Mouse (Mus musculus) T-helper 2 cell (primary cell): Measurements from ENCODE around the gene Bbs9.

Source experiments
- in situ Hi-C: fragments of 300-600 bp; cut with MboI, MseI; formaldehyde crosslinking; loops from one replicate; pipeline ENCODE4 v1.15.1; 2025; ENCODE audit warnings: high pct_unique_total_duplicates

Bbs9 gene

DNA sequence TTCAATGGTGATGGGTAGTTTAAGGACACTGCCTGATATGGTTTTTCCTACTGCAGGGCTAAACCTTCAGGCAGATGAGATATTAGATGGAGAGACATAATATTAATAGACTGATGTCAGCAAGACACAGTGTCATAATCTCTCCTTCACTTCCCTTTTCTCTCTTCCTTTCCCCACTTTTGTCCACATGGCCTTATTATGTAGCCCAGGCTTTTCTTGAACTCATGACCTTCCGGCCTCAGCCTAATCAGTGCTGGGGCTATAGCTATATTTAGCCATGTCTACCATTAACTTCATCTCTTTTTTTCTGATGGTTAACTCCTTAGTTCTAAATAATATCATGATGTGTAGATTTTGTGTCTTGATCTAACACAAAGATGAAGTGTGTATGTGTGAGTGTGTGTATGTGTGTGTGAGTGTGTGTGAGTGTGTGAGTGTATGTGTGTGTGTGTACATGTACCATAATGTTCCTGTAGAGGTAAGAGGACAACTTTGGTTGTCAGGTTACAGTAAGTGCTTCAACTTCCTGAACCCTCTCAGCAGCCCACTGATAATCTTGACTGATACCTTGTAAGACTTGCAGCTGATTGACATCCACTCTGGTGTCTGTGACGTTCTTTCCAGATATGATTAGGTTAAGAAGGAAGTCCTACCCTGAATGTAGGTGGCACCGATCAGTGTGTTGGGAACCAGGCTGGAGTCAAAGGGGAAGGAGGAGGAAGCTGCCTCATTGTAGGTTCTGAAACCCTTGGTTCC is 55.4 kb downstream of the Bbs9 start:
- in situ Hi-C loops = no loop called here

DNA sequence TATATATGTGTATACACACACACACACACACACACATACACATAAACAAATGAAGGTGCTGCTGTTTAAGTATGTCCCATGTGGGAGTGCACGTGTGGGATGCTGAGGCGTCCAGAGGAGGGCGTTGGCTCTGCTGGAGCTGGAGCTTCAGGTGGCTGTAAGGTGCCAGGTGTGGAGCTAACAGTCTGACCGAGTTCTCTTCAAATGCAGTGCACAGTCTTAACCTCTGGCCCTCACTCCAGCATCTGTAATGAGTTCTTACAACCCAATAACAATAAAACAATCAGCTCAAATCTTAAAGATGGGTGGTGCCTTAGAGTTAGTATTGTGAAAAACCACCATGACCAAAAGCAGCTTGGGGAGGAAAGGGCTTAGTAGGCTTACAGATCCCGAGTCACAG is 56.6 kb downstream of the Bbs9 start:
- in situ Hi-C loops = no loop called here

DNA sequence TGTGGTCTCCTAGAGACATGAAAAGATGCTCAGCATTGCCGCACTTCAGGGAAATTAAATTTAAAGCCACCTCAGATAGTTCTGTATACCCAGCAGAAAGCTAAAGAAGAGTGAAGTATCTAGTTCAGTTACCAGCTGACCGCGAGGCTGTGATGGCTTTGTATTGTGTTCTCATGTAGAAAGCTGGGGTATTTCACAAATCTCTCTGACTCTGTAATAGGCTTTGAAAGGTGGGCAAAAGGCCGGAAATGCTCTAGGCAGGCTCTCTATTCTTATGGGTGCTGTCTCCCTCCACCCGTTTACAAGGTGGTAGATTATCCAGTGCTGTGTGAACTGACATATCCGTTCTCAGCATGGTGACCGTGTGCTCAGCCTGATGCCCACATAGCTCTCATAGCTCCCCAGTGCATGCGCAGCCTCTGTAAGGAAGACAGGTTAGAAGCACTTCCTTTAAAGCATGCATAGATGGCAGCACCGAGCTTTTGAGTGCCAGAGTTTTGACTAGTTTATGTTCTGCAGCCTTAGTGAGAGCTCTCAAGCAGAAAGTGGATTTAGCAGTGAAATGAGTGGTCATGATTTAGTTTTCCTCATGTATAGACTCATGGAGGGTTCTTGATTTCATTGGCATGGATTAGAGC is 57.4 kb downstream of the Bbs9 start:
- in situ Hi-C loops = no loop called here

DNA sequence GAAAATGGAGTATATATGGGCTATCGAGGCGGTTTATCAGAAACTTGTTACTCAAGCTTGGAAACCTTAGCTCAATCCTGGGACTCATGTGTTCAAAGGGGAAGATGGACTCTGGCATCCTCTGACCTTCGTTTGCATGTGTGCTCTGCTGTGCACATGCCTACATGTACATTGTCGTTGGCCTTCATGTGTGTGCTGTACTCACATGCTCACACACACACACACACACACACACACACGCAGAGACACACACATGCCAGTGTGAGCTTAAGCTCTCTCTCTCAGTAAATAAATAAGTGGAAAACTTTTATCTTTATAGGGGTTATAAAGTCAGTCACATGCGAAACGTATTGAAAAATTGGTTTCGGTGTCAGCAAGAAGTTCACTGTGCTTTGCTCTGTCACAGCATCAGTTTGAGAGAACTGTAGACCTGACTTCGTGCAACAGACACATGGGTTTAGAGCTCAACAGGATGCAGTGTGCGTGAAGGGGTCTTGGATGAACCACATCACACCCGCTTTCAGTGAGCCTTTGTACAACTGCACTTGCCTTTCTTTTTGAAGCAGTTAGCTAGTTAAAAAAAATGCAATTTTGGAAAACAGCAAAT is 62.4 kb downstream of the Bbs9 start:
- in situ Hi-C loops = no loop called here

DNA sequence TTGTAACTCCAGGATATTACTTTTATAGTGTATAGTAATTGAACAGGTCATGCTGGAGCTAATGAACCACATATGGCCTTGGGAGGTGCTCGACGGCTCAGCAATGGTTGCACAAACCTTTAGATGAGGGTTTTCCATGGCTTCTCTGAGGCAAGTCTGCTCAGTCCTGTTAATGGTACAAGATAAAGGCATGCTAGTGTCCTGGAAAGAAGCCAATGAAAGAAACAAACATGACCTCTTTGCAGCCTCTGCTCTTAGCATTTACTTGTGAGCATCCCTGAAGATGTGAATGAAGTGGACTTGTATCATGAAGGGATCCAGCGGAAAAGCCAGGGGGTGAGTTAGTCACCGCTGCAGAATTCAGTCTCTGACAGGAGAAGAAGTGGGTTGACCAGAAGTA is 64.0 kb downstream of the Bbs9 start:
- in situ Hi-C loops = no loop called here

DNA sequence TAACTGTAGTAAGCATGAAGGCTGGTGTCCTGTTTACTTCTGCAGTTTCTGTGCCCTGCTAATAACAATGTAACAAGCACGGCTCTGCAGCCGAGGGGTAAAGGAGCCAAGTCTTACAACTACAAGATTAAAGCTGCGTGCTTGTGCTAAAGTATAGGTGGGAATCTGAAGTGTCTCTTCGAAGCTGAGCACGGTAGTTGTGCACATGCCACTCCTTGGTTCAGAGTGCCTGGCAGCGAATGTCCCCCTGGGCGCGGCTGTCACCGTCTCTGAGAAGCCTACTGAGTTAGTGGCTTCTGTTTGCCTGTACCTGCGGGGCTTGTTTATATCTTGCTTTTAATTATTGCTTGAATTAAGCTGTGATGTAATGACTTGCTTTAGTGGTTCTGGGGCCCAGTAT is 65.6 kb downstream of the Bbs9 start:
- in situ Hi-C loops = no loop called here

DNA sequence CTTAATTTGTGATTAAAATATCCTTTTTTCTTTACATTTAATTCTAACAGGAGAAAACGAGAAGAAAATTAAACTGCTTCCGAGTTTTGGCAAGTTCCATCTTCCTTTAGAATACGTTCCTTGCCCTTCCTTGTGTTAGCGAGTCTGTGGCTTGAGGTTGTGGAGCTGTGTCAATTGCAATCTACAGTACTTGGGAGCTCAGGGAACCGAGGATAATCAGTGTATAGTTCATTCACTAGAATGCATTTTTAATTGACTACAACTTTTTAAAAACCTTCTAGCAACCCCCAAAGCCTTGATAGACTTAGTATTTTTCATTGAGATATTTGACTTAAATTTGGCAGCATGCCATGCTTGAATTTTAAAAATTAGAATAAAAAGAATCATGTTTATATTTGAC is 68.0 kb downstream of the Bbs9 start:
- in situ Hi-C loops = no loop called here

DNA sequence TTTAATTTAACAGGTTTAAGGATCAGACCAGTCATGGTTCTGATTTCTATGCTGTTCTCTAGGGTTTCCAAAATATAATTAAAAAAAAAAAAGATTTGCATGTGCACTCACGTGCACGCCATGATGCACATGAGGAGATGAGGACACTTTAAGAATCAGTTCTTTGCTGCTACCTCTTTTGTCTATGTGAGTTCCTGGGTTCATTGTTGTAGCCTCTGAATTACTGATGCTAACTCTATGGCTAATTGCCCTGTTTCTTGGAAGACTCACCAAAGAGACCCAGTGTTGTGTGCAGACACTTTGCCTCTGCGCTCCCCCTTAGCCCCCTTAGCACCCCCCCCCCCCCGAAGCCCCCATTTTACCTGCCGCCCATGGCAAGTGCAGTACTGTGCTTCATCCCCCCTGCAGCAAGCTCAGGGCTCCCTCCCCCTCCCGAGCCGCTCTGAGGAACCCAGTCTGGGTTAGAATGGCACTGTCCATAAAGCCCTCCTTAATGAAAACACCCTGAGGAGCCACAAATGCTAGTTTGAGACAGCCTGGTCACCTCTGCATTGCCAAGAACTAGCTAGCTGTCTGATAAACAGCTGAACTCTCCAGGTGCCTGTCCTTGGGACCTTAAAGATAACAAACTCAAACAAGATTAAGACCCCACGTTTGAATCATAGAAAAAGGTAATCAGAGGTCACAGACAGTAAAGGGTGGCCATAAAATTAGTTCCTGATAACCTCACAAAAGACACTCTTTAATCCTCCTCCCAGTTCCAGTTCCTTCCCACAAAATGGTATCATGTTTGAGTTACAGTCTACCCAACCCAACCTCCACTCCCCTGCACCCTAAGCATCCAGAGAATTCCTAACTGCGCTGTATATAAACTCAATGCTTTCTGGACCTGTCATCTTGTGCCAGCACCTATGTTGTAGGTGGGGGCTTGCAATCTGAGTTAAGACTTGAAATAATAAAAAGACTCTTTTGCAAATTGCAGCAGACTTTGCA is 69.1 kb downstream of the Bbs9 start:
- in situ Hi-C loops = no loop called here

DNA sequence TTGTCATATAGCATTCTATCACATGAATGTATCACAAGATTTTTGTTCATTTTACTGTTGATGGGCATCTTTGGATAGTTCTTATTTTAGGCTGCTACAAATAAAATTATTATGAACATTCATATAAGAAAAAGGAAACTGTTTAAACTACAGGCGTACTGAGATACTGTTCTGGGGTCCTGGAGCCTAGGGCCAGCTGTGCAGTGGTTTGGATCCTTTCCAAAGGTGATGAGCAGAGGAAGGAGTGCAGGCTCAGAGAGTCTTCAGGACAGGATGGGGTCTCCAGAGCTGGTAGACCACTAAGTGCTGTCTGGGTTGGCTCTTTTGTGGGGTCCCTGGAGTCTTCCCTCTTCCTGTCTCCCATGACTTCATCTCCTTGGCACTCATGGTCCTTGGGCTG is 75.8 kb downstream of the Bbs9 start:
- in situ Hi-C loops = loop anchor here (10.0 to 25.0 kb wide), 3 partner anchors 124 to 686 kb away; no protein-coding TSS in a partner anchor

DNA sequence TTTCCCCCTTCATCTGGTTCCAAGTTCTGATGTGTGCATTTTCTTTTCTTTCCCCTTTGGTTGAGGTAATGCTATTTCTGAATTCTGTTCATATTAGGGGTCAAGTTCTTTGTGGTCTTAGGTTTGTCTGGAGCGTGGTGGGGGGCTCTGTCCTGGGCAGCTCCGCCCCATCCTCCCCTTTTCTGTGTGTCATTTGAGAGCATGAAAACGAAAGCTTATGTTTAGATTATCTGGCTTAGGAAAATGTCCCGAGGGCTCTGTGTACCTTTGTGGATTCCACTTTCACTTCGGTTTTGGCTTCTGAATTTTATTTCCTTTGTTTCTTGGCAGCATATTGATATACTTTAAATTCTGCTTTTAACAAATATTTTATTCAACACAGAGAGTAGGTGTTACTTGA is 80.6 kb downstream of the Bbs9 start:
- in situ Hi-C loops = loop anchor here (5.0 to 25.0 kb wide), 4 partner anchors 119 to 681 kb away; no protein-coding TSS in a partner anchor

DNA sequence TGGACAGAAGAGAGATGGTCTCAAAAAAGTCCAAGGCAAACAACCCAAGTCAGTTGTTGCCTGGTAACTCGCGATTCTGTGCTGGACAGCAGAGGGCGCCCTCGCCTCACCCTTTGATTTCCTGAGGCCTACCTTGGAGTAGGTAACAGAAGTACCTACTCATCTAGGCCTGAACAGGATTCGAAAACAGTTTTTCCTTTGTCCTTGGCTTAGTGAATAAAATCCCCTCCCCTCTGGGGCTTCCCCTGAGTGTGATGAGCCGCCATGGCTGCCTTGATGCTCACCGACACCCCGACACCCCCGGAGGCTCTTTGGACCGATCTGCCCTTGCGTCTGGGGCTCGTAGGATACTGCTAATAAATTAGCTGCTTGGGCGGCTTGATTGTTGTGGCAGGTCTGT is 82.0 kb downstream of the Bbs9 start:
- in situ Hi-C loops = loop anchor here (5.0 to 25.0 kb wide), 4 partner anchors 117 to 680 kb away; no protein-coding TSS in a partner anchor

DNA sequence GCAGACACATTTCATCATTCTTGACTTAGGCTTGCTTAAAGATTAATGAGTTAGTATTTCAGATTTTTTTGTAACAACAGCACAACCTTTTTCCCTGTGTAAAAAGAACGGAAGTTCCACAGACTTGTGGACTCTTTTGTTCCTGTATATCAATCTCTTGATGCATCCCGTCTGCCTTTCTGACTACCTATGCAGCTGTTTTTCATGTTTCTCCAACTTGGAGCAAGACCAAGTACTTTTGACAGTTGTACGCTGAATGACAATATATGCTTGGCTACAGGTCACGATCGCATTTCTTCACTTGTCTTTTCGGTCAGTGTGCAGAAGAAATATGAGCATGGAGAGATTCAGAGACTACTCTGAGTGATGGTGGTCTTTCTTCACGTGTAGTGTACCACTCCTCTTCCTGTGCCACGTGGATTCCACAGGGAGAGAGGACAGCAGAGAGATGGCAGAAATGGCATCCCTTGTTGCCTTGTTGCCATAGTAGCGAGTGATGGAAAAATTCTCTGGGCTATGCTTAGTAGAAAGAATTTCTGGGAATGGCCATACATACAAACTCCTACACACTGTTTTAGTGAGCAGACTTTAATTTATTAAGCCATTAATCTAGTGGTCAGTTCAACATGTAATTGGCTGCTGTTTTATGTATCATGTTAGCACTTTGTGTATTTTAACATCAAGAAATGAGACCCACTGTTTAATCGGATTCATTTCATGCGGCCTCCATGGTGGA is 88.3 kb downstream of the Bbs9 start:
- in situ Hi-C loops = loop anchor here (25.0 kb wide), 2 partner anchors 449 to 674 kb away; no protein-coding TSS in a partner anchor

DNA sequence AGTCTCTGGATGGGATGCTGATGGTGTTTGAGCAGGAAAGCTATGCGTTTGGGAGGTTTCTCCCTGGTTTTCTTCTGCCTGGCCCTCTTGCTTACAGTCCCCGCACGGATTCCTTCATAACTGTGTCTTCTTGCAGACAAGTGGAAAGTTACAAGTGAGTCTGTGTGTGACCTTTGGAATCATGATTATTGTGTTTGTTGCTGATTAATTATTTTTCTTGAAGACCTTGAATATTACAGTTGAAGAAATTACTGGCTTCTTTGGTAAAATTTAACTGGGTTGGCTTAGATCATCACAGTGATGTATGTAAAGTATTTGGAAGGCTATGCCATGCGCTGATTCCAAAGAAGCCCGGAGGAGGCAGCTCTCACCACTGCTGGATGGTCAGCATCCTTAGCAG is 92.2 kb downstream of the Bbs9 start:
- in situ Hi-C loops = loop anchor here (25.0 kb wide), 2 partner anchors 445 to 670 kb away; no protein-coding TSS in a partner anchor

DNA sequence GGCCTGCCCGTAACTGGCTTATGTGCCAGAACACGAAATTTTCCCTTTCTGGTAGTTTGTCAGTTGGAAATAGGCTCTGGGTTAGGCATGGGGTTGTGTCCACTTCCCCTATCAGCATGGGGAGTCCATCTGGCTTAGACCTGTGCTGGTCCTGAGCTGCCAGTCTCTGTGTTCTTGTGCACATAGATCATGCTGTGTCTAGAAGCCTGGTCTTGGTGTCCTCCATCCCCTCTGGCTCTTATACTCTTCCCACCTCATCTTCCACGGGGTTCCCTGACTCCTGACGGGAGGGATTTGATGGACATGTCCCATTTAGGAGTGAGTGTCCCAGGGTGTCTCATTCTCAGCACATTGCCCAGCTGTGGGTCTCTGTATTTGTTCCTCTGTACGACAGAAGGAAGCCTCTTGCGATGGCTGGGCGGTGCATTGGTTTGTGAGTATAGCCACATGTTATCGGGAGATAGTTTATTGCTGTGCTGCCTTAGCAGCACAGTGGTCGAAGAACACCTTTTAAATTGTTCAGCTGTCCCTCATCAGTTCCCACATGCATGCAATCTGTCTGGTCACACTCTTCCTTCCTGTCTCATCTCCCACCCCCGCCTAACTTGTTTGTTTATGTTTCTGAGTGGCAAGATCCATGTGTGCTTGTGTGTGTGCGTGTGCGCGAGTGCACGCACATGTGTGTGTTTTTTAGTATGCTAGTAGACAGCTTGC is 101.1 kb downstream of the Bbs9 start:
- in situ Hi-C loops = no loop called here

DNA sequence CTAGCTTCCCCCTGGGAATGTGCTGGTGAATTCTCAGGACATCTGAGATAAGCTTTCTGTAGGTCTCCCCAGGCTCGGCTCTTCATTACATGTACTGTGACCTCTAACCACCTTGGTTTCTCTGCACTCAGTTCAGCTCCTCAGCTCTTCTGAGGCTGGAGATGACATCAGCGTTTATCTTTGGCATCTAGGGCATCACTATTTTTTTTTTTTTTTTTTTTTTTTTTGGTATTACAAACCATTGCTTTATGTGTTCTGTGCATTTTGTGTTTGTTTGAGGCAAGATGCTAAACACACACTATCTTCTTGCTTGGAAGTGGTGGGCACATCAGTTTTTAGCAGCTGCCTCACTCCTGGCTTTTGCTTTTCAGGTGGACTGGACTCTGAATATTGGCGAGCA is 102.8 kb downstream of the Bbs9 start:
- in situ Hi-C loops = no loop called here

DNA sequence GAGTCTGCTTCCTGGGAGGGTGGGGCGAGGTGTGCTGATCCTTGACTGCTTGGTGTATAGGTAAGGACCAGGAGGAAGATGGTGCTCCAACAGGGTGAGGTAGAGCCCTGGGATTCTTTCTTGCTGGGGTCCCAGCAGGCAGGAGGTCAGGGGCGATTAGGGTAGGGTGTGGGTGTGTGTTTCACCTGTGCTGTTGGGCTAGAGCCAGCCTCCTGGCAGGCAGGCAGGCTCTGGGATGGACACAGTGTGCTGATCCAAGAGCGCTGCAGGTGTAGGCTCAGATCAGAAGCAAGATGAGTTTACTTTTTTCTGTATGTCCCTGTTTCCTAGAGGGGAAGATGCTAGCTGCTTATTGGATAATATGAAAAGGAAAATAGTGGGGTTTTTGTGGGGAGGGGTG is 108.7 kb downstream of the Bbs9 start:
- in situ Hi-C loops = no loop called here

DNA sequence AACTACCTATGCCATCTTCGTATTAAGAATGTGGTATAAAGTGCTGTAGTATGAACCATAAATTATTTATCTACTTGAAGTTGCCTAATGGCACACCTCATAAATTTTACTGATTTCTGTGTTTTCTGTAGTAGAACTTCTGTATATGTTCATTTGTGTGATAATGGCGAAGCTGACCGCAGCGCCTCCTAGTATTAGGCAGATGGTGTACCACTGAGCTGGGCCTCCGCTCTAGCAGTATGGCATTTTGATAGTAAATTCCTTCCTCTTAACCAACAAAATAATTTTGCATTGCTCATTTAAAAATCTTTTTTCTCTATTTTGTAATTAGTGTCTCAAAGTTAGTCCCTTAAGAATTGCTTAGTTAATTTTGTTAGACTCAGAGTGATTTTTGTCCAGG is 117.5 kb downstream of the Bbs9 start:
- in situ Hi-C loops = no loop called here

DNA sequence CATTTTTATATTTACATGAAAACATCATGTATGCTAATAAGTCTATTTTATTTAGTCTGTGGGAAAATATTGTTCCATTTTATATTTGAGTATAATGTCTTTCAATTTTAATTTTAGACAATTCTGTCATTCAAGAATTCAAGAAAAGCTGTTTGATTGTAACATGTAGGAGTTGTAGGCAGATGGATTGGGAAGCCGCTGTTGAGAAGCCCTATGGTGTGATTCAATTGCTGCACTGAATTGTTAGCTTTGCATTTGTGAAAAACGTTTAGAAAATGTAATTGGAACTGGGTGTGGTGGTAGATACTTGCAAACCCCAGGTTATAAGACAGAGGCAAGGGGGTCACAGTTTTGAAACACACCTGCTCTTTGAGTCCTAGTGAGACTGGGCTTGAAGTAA is 121.1 kb downstream of the Bbs9 start:
- in situ Hi-C loops = no loop called here

DNA sequence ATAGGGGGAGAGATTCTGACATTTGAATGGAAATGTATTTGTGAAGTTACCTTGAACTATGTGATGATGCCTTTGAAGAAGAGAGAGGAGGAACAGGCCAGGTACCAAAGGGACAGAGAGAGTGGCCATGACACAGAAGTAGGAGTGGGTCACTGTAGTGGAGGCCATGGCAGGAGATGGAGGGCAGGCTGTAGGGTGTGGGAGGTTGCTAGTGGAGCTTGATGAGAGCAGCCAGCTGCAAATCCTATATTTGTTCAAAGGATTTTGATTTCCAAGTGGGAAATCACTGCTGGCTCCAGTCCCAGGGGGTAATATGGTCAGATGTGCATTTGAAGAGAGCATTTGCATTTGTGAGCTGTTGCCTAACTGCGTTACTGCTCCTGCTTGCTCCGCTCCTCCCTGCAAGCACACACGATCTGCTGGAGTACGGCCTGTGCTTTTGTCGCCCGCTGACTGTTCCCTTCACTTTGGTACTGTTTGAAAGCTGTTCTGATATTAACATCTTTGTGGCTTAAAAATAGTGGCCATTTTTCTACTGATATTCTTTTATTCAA is 137.8 kb downstream of the Bbs9 start:
- in situ Hi-C loops = no loop called here

DNA sequence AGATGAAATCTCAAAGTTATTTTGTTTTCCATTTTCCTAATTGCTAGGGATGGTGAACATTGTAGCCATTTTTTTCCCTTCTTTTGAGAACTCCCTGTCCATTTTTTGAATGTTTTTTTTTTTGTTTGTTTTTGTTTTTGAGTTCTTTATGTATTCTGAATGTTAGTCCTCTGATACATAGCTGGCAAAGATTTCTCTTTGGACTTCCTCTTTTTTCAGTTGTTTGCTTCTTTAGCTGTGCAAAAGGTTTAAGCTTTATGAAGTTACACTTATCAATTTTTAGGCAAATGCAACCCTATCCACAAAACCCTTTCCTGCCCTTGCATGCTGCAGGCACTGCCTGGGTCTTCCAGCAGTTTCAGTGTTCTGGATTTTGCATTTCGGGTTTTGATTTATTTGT is 143.7 kb downstream of the Bbs9 start:
- in situ Hi-C loops = no loop called here
